Mouse (Mus musculus): ENCODE results near the gene Sspo.

Gene Sspo

DNA sequence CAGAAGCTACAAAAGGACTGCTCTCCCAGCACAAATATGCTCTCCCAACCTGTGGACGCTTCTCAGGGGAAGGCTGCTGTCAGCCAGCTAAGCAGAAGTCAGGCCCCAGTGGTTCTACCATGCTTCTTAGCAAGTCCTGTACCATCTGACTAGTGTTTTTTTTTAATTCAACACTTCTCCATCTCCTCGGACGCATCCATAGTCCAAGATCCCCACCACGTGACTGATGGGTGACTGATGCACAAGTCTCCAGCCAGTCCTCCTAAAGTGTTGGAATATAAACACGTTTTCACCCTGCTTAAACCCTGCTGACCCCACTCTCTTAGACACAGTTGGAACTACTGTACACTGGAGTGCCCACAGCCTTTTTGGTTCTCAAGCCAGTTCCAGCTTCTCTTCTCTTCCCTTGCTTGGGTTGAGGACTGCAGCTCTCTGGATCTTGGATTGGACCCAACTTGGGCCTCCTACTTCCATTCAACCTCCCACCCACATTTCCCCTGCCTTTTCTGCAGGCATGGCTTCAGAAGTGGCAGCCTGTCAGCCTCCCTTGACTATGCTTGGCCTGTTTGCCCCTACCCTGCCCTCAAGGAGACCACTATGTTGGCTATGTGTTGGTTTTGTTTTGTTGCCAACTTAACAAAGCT lies 12.2 kb upstream of the Sspo start:
- DNase-seq (ENCODE audit: low read depth, low spot score), result peak; percentile 43

DNA sequence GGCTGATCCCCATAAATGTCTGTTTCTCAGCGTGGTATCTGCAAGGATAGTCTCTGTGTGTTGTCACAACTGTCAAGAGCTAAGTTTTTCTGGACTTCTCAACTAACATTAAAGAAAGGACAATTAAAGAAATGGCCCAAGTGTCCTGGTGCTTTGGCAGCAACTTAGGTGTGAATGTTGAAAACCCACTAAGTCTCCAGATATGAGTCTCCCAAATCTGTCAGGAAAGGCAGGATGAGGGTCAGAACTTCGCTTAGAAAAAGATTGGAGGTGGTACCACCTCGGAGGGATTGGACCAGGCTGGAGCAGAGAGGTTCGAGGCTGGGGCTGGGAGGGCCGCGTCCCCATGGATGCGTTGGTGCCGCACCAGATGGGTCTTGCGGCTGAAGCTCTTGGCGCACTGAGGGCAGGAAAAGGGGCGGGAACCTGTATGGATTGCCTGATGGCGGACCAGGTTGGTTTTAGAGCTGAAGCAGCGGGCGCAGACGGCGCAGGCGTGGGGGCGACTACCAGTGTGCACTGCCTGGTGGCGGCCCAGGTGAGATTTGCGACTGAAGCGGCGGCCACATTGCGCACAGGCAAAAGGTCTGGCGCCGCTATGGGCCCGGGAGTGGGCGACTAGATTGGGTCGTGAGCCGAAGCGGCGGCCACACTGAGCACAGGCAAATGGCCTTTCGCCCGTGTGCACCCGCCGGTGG lies 10.2 kb upstream of the Sspo start:
- no peak for DNase-seq (ENCODE audit: low read depth, low spot score)

DNA sequence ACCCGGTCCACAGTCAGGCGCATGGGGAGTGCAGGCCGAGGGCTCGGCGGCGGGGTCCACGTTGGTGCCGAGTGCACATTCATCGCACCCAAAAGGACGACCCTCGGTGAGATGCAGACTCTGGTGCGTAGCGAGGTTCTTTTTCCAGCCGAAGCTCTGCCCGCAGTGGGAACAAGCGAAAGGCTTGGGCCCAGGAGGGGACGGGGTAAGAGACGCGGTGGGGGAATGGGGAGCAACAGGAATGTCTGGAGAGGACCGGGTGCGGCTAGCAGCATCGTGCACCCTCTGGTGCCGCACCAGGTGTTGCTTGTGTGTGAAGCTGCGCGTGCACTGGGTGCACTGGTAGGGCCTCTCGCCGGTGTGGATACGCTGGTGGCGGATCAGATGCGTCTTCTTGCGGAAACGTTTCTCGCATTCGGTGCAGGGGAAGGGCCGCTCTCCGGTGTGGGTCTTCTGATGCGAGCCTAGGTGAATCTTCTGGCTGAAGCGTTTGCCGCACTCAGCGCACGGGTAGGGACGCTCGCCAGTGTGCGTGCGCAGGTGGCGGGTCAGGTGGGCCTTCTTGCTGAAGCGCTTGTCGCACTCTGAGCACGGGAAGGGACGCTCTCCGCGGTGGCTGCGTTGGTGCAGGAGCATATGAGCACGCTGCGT lies 9.4 kb upstream of the Sspo start:
- DNase-seq (ENCODE audit: low read depth, low spot score), result no peak

DNA sequence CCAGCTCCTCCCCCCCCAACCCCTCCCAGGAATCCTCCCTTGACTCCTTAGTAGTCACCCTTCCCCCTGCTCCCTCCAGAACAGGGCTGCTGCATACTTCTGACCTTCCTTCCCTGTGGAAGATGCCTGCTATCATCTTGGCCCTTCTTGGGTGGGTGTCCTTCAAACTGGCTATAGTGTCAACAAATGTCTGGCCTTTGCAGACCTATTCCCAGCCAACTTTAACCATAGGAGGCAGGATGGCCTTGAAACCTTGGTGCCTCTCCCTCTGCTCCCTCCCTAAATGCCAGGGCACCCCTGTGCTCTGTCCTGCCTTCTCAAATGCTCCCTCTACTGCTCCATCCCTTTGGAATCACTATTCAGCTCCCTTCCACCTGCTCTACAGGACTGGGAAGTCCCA lies 8.4 kb upstream of the Sspo start:
- no peak for DNase-seq (ENCODE audit: low read depth, low spot score)

DNA sequence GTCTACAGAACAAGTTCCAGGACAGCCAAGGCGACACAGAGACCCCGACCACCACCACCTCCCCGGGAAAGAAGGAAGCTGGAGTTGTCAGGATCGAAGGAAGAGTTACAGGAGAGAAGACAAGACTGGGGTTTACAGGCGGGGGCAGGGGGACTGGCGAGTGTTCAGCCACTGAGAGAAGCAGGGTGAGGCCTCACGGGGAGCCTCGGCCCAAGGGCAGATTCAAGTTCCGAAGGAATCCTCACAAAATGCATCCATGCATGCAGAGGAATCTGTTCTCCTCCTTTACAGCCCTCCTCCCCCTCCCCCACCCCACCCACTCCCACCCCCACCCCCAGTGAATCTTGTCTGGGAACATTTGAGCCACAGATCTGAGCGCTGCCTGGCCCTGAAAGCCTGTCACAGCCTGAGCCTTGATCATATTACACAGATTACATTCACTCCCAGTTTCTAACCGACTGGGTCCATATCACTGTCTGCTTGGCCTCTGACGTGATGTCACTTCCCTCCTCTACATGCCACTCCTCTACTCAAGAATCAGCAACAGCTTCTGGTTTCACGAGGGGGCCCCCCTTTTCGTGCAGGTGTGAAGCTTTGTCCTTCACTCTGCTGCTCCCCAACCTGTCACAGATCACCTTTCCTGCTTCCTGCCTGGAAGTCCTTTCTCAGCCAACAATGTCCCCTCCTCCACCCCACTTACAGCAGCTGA lies 7.6 kb upstream of the Sspo start:
- DNase-seq (ENCODE audit: low read depth, low spot score), result no peak

DNA sequence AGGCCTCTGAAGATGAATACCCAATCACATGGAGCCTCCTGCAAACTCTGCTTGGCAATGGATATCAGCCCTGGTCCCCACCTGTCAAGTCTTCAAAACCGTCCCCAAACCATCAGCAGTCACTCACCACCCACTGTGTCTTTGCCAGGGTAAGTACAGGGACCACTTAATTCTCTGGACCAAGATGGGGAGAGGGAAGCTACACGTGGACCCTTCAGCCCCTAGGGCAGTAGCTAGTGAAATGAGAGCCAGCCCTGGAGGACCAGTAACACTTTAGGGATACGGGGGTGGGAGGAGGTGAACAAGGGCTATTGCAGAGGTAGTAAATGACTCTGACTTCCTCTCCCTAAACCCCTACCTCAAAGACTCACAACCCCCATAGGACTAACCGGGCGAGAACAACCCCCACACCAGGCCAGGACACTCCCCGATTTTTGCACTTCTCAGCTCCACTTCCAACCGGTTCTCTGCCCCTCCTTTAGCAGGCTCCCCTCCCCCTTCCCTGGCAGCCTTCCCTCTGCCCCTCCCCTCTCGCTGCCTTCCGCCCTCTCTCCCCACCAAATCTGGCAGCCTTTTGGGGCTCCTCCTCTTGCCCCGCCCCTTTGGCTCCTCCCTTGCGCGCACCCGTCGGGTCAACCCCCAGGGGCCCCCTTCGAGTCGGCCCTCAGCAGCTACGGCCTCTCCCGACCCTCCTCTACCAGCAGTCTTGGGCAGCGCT lies 4.3 kb upstream of the Sspo start:
- peak; percentile 96 for DNase-seq (ENCODE audit: low read depth, low spot score)

DNA sequence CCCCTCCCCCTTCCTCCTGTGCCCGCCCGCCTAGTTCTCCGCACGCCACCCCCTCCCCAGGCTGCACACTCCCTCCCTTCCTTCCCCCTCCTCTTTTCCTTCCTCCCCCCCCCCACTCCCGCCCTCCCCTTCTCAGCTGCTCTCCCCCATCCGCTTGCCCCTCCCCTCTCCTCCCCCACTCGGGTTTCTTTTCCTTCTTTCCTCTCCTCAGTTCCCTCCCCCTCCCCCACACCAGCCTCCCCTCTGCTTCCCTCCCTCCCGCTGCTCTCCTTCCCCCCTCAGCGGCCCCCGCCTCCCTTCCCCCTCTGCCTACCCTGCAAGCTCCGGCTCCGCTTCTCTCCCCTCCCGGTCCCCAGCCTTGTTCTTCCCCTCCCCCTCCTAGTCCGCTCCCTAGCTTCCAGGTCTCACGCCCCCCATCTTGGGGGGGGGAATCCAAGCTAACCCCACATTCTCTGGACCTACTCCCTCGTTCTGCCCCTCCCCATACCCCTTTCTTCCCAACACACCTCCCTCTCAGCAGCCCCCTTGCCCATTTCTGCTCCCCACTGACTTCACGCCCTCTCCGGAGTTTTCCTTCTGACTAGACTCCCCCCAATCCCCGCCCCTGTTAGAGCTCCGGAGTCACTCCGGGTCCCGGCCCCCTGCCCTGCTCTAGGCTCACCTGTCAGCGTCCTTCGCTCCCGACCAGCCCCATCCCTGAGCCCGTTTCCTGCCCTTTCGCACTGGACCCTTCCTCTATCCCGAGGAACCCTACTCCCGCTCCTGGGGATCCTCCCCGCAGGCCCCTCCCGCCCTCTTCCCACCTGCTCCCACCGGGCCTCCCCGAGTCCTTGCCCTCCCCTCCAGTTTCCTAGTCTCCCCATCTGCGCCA lies 3.5 kb upstream of the Sspo start:
- peak; percentile 93 for DNase-seq (ENCODE audit: low read depth, low spot score)

DNA sequence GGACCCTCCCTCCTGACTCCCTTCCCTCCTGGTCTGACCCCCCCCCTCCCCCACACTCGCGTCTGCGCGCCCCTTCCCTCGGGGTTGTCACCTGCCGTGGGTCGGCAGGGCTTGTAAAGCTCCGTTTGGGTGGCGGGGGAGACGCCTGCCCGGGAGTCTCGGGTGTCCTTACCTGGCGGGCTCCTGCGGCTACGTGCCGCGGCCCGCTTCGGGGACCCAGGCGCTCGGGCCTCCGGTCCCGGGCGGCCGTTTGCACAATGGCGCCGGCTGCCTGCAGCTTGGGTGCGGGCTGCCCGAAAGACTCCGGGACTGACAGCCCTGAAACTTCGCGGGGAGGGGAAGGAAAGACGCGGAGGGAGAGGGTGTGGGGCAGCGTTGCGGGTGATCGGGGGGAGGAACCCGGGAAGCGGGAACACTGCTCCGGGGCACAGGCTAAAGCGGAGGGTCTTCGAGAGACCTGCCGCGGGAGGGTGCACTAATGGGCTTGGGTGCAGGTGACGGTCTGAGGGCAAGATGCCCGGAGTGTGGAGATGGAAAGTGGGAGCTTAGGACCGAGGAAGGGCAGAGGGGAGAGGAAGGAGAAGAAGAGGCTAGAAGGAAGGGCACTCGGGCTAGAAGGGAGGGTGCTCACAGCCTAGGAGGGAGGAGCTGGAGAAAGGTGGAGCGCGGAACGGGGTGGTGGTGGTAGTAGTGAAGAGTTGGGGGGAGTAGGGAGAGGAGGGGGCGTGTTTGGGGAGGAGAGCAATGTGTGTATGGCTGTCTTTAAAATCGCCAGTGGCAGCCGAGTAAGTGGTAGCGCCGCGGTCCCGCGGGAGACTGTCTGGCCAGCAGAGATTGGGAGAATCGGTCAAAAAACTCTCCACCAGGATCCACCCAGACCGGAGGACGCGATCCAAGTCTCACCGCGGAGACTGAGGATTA lies 2.6 kb upstream of the Sspo start, which contains the start of gene Zfp467:
Zfp467 (minus strand) TSS at position 645 of the 921 bp plus-strand sequence.
- DNase-seq (ENCODE audit: low read depth, low spot score), result peak; percentile 74

DNA sequence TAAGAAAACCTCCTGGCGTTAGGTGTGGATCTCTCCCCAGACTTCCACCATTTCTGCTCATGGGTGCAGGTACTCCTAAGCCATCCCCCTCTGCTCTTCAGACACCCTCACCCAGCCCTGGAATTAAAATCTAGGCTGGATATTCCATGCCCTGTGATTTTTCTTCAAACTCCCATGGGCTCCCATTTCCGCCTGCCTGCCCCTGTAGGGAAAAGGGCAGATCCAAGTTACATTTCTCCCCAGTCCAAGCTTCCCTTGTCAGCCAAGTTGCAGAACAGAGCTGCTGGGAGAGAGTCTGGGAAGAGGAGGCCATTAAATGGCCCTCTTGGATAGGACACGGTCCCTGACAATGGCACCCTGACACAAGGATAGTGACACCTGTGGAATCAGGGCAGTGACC lies 1.8 kb upstream of the Sspo start:
- DNase-seq (ENCODE audit: low read depth, low spot score), result no peak

DNA sequence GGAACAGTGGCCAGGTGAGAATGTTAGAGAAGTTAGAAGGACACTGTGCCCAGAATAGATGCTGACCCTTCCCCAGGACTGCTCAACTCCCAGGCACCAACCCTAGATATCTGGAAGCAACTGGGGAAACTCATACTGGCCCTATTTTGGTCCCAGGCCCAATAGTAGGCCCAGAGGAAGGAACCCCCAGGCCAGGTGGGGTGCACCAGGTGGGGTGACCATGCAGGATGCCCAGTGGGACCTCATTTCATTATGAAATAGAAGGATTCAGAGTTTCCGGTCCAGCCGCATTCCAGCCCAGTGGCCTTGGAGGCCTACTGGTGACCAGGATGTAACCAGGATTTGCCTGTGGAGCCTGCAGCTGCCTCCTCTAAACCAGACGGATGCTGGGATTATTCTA lies 1.1 kb upstream of the Sspo start:
- DNase-seq (ENCODE audit: low read depth, low spot score), result no peak

DNA sequence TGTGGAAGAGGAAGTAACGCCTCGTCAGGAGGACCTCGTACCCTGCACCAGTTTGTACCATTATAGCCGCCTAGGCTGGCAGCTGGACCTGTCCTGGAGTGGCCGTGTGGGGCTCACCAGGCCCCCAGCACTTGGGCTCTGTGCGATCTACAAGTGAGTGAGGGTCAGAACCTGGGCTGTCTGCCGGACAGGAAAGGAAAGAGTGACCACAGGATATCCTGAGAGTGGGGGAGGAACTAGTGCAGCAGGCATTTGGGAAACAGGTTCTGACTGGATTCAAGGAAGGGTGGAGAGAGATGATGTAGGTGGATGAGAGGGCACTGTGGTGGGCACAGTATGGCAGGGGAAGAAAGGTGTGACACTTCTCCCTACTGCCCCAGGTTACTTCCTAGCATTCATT lies 498 bp downstream of the Sspo start:
- no peak for DNase-seq (ENCODE audit: low read depth, low spot score)

DNA sequence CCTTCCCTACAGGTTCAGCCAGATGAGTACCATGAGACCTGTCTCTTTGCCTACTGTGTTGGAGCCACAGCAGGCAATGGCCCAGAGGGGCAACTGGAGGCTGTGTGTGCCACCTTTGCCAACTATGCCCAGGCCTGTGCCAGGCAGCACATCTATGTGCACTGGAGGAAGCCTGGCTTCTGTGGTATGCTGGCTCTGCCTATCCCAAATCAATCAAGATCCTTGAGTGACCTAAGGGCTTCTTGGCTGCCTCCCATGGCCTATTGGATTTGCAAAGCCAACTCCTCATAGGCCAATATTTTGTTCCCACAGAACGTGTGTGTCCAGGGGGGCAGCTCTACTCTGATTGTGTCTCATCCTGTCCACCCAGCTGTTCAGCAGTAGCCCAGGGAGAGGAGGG lies 4.1 kb downstream of the Sspo start:
- no peak for DNase-seq (ENCODE audit: low read depth, low spot score)

DNA sequence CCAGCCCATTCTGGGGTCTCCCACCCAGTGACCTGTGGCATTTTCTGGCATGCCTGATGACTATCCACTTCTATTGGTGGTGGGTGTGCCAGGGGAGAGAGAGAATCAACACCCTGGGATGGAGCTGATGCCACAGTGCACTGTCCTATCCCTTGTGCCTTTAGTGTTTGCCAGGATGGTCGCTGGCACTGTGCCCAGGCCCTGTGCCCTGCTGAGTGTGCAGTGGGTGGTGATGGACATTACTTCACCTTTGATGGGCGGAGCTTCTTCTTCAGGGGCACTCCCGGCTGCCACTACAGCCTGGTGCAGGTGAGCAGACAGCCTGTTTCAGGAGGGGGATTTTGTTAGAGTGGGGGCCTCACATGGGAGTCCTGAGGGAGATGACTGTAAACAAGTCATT lies 4.7 kb downstream of the Sspo start:
- no peak for DNase-seq (ENCODE audit: low read depth, low spot score)

DNA sequence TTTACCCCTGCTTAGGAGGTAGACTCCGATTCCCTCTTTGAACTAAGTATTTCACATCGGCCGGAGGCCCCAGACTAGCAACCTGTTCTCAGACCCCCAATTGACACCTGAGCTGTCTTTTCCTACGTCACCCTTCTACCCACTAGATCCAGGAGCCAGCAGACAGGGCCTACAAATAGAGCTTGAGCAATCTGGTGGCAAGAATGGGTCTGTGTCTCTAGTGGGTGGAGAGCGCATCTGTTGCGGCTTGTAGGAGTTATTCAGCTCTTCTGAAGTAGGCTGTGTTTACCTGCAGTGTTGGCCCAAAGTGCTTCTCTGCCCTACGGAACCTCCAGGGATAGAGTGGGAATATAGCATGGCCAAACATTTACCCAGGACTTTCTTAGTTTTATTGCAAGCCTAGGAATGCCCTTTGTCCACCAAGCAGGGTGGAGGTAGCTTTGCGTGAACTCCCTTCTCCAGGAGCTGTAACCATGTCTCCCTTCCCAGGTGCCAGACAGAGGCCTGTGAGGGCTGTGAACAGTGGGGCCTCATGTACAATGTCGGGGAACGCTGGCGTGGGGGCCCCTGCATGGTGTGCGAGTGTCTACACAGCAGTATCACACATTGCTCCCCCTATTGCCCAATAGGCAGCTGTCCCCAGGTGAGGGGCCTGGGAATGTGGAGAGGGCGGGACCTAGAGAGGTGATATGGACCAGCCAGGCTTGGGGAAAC lies 17.1 kb downstream of the Sspo start:
- DNase-seq (ENCODE audit: low read depth, low spot score), result peak; percentile 78

DNA sequence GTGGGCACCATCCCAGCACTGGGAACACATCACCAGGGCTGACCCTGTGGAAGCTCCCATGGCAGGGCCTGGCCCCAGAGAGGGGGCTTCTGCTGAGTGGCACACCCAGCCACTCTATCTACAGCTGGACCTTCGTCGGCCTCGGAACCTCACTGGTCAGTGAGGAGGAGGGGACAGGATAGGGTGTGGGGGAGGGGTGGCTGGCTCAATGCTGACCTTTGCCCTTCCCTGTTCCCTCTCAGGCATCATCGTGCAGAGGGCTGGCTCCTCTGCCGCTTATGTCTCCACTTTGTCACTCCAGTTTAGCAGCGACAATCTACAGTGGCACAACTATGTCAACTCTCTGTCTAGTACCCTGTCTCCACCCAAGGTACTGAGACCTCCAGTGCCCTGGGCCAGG lies 18.7 kb downstream of the Sspo start:
- no peak for DNase-seq (ENCODE audit: low read depth, low spot score)

DNA sequence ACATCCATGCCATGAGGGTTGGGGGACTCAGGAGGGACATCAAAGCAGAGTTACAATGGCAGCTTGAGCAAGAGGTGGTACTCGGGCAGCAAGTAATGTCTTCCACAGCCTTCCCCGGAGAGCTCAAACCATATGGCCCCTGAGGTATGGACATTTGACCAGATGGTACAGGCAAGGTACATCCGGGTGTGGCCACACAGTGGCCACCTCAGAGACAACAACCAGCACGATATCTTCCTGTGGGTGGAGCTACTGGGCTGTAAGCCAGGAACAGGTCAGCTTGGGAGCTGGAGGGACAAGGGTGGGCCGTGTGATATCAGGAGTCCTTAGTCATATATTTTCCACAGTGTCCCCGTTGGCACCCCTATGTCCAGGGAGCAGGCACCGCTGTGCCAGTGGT lies 19.5 kb downstream of the Sspo start:
- peak; percentile 58 for DNase-seq (ENCODE audit: low read depth, low spot score)

DNA sequence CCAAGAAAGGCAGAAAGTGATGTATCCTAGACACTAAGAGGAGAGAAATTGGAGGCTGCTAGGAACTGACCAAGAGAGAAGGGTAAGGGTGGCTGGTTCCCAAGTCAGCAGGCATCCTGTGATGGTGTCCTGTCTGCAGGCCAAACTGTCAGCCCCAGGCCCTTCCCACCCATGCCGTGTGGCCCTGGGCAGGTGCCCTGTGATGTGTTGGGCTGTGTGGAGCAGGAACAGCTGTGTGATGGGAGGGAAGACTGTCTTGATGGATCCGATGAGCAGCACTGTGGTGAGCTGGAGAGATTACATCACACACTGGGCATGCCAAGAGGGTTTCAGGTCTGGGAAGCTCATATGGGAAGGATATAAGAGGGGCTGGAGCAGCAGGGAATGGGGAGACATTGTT lies 22.7 kb downstream of the Sspo start:
- no peak for DNase-seq (ENCODE audit: low read depth, low spot score)

DNA sequence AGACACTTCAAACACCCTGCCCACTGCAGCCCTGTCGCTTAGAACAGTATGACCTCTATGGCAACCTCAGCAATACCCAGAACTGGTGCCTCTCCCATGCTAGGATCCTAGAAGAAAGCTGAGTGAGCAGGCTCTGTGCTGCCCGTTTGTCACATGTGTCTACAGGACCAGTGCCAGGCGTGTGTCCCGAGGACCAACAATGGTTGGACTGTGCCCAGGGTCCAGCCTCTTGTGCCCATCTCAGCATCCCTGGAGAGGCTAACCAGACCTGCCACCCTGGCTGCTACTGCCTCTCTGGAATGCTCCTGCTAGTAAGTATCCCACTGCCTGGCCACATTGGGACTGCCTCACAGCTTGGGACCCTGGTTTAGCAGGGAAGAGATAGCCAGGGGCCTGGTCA lies 30.4 kb downstream of the Sspo start:
- peak; percentile 81 for DNase-seq (ENCODE audit: low read depth, low spot score)

DNA sequence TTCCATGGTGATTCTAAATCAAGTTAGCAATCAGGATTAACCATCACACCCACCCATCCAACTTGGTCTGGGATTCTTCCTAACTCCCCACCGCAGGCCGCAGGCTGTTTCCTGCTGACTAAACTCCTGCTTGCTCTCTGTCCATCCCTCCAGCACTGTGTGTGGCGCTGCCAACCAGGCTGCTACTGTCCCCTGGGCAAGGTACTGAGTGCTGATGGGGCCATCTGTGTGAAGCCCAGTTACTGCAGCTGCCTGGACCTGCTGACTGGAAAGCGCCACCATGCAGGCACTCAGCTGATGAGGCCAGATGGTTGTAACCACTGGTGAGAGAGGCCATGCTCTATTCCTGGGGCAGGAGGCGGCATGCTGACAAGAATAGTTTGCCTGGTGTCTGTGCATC lies 34.5 kb downstream of the Sspo start:
- DNase-seq (ENCODE audit: low read depth, low spot score), result peak; percentile 40
